Mouse (Mus musculus) hindbrain, embryonic 12.5 days (tissue): ENCODE results near the gene Scamp2. TPM values are rescaled to one million over a fixed set of nuclear protein-coding genes. Genes with fewer than 3 reads are reported as not detected.

Experiments used
- polyA plus RNA-seq: library from polyadenylated mRNA; unstranded; fragments of >200 nt; fragmentation: Nextera tagmentation; extraction: Ambion mirVana; gene quantifications from 2 replicates; pipeline ENCODE4 v1.2.1, GENCODE M21; 2016

Scamp2 gene
- polyA plus RNA-seq, 1 experiment from 2014 or later = 61.9 TPM

Other genes starting within 250 kb of the Scamp2 start
- 20.0 and 24.6 TPM in 2 replicates for gene Ppcdc, start 120.8 kb upstream of the Scamp2 start, polyA plus RNA-seq
- gene Scamp5, start 92.9 kb upstream of the Scamp2 start, polyA plus RNA-seq = 47.5 and 49.9 TPM in 2 replicates
- 7.3 and 7.6 TPM in 2 replicates for gene Rpp25, start 56.9 kb upstream of the Scamp2 start, polyA plus RNA-seq
- gene Cox5a, start 39.7 kb upstream of the Scamp2 start, polyA plus RNA-seq = 655 and 680 TPM in 2 replicates
- 20.0 and 21.0 TPM in 2 replicates for gene Fam219b, start 23.4 kb upstream of the Scamp2 start, polyA plus RNA-seq
- 59.2 and 61.4 TPM in 2 replicates for gene Mpi, start 8.2 kb upstream of the Scamp2 start, polyA plus RNA-seq
- 20.0 and 20.1 TPM in 2 replicates for gene Ulk3, start 28.5 kb downstream of the Scamp2 start, polyA plus RNA-seq
- gene Cplx3, start 45.3 kb downstream of the Scamp2 start, polyA plus RNA-seq = 0.08 and 0.27 TPM in 2 replicates
- not detected in 2 replicates for gene Lman1l, start 59.8 kb downstream of the Scamp2 start, polyA plus RNA-seq
- 38.3 and 41.6 TPM in 2 replicates for gene Csk, start 92.7 kb downstream of the Scamp2 start, polyA plus RNA-seq
- gene Cyp1a2, start 122.8 kb downstream of the Scamp2 start, polyA plus RNA-seq = not detected in 2 replicates
- gene Cyp1a1, start 127.0 kb downstream of the Scamp2 start, polyA plus RNA-seq = 0.12 TPM in 1 of 2 replicates, not detected in the other
- gene Edc3, start 147.6 kb downstream of the Scamp2 start, polyA plus RNA-seq = 39.4 and 40.3 TPM in 2 replicates
- 81.8 and 82.5 TPM in 2 replicates for gene Clk3, start 204.9 kb downstream of the Scamp2 start, polyA plus RNA-seq